In the genomic region with DNA sequence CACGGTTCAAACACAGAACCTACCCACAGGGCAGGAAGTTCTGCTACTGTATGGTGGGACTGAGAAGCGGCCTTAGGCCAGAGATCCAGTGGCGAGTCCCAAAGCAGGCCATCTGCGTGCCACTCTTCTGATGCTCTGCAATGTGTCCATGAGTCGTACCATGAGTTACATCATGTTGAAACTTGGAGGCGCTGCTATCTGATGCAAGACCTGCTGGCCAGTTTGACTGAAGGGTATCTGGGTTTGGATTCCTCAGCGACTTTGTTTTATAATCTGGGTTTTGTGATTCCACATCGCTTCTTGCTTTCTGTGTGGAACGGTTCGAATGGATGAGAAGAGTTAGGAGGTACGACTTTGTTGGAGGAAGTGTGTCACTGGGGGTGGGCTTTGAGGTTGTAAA, we compare ENCODE assay signal across 18 mouse cellular contexts. TPM values are rescaled to one million over a fixed set of nuclear protein-coding genes. Genes with fewer than 3 reads are reported as not detected.
"Had no signal": no experiment of that assay in that cellular context is flagged by ENCODE, and none has a peak within 500 bp of the region (broad histone marks: within the 10 kb centered on the region; RNA-seq: fewer than 3 reads in every experiment).

No protein-coding gene starts in this region.

- H3K36me3 ChIP-seq: midbrain, embryonic 13.5 days; neural tube, embryonic 12.5 days had no signal

- DNase-seq: kidney, adult 11 months; kidney, postnatal 14 days; left cerebral cortex, postnatal 4 days; lung, embryonic 14.5 days; lung, postnatal 14 days; thymus, postnatal 36 days had no signal

- H3K9me3 ChIP-seq: kidney, embryonic 15.5 days; limb, embryonic 13.5 days; liver, embryonic 12.5 days; midbrain, embryonic 13.5 days; neural tube, embryonic 12.5 days had no signal

- H3K27ac ChIP-seq: kidney, embryonic 15.5 days; limb, embryonic 13.5 days; liver, embryonic 12.5 days; macrophage; midbrain, embryonic 13.5 days; neural tube, embryonic 12.5 days had no signal

- H3K4me3 ChIP-seq: kidney, embryonic 15.5 days; limb, embryonic 13.5 days; liver, embryonic 12.5 days; midbrain, embryonic 13.5 days; neural tube, embryonic 12.5 days had no signal

- H3K27me3 ChIP-seq: kidney, embryonic 15.5 days; limb, embryonic 13.5 days; liver, embryonic 12.5 days; midbrain, embryonic 13.5 days; neural tube, embryonic 12.5 days had no signal

- ATAC-seq: liver, embryonic 12.5 days; midbrain, embryonic 13.5 days had no signal

- H3K4me2 ChIP-seq: kidney, embryonic 15.5 days; limb, embryonic 13.5 days; liver, embryonic 12.5 days; lung, embryonic 14.5 days; midbrain, embryonic 13.5 days; neural tube, embryonic 12.5 days had no signal

- H3K4me1 ChIP-seq: kidney, embryonic 15.5 days; limb, embryonic 13.5 days; liver, embryonic 12.5 days; midbrain, embryonic 13.5 days; neural tube, embryonic 12.5 days had no signal

- H3K9ac ChIP-seq: kidney, embryonic 15.5 days; limb, embryonic 13.5 days; liver, embryonic 12.5 days; lung, embryonic 14.5 days; midbrain, embryonic 13.5 days; neural tube, embryonic 12.5 days had no signal

RNA-seq across cellular contexts. Expression of gene Gtf2a1l, which starts 23.2 kb away (rescaled TPM):
- total RNA-seq: layer of hippocampus, postnatal 14 days; megakaryocyte-erythroid progenitor cell, adult 5-6 weeks had no signal
- polyA plus RNA-seq: kidney, embryonic 15.5 days; large intestine, adult 2 months; limb, embryonic 13.5 days; liver, embryonic 12.5 days; liver, embryonic 16.5 days; lung, embryonic 14.5 days; macrophage; thymus, postnatal 0 days had no signal

RNA-seq across cellular contexts. Expression of gene Ston1, which starts 47.8 kb away (rescaled TPM):
- total RNA-seq: neutrophil, adult 5-6 weeks had no signal
